Mouse (Mus musculus) testis, adult 2 months (tissue): Measurements from ENCODE around the gene Pomgnt2. TPM values are rescaled to one million over a fixed set of nuclear protein-coding genes. Genes with fewer than 3 reads are reported as not detected.

Source experiments
- H3K27ac ChIP-seq: fragments of 200-500 bp; 2 replicates; pipeline ENCODE4 v1.5.1; 2012; ENCODE audit warnings: low read depth, low read length; ENCODE audit not compliant: control insufficient read depth, insufficient read depth
- H3K27me3 ChIP-seq: fragments of 200-500 bp; 2 replicates; pipeline ENCODE4 v1.6.1; 2012; ENCODE audit warnings: mild to moderate bottlenecking, low read length, moderate library complexity; ENCODE audit not compliant: control insufficient read depth, insufficient read depth
- H3K36me3 ChIP-seq: fragments of 200-500 bp; 2 replicates; pipeline ENCODE4 v1.6.1; 2012; ENCODE audit warnings: mild to moderate bottlenecking, low read length; ENCODE audit not compliant: control insufficient read depth, insufficient read depth
- H3K4me1 ChIP-seq: fragments of 200-500 bp; 2 replicates; pipeline ENCODE4 v1.6.1; 2012; ENCODE audit warnings: low read length; ENCODE audit not compliant: control insufficient read depth, insufficient read depth
- H3K4me3 ChIP-seq: fragments of 200-500 bp; 2 replicates; pipeline ENCODE4 v1.5.1; 2012; ENCODE audit warnings: low read depth, mild to moderate bottlenecking, low read length, moderate library complexity, mixed read lengths; ENCODE audit not compliant: control insufficient read depth
- CTCF ChIP-seq: fragments of 200-500 bp; IDR thresholded peaks from 2 replicates; pipeline ENCODE4 v1.5.1; 2012; ENCODE audit warnings: low read depth, mild to moderate bottlenecking, inconsistent platforms, low read length, moderate library complexity; ENCODE audit not compliant: control insufficient read depth, insufficient read depth, insufficient replicate concordance
- POLR2A ChIP-seq: fragments of 200-500 bp; IDR thresholded peaks from 2 replicates; pipeline ENCODE4 v1.6.1; 2012; ENCODE audit warnings: low read depth, mild to moderate bottlenecking, inconsistent platforms, low read length, moderate library complexity; ENCODE audit not compliant: control insufficient read depth
- polyA plus RNA-seq: library from polyadenylated mRNA; depleted of rRNA; stranded (reverse); fragments of >200 nt; gene quantifications from 2 replicates; pipeline ENCODE4 v1.2.3, GENCODE M21; 2012

Pomgnt2 gene
- polyA plus RNA-seq, 1 experiment, result 8.7 TPM

DNA sequence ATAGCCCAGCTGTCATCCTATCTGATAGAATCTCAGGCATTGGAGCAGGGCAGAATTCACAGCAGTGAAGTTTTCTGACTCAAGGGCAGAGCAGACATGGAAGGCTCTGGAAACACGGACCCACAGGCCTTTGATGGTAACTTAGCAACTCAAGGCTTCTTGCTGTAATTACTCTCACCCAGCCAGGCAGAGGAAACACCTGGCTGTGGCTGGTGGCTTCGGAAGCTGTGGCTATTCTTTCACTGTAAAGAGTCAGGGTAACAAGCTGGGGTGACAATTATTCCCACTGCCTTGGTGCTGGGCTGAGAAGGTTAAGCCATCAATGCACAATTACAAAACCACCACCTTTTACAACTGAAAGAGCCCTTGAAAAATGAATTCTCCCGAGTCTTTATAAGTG, 3.9 kb downstream of the Pomgnt2 start:
- no peak for TF ChIP-seq POLR2A
- TF ChIP-seq CTCF, result no peak
- Histone ChIP-seq H3K4me3 (no peak overlapping the region), H3K27ac (no peak overlapping the region), H3K27me3 (no peaks in the 10 kb centered on the region), H3K36me3 (no peaks in the 10 kb centered on the region), H3K4me1 (peaks cover 6% of the 10 kb centered on the region)

DNA sequence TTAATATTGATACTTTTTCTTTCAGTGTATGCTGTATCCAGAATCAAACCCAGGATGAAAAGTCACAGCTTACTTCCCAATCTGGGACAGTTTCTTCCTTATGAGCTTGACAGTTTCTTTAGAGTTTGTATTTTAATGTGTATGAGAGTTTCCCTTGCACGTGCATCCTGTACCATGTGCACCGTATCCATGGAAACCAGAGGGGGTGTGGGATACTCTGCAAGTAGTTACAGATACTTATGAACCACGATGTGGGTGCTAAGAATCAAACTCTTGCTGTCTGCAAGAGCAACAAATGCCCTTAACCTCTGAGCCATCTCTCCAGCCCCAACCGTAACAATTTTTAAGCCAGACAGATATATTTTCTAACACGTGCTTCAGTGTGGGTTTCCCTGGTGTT, 5.9 kb downstream of the Pomgnt2 start:
- H3K27ac ChIP-seq, result no peak overlapping the region
- peaks cover 6% of the 10 kb centered on the region for H3K4me1 ChIP-seq
- H3K4me3 ChIP-seq, result no peak overlapping the region
- H3K27me3 ChIP-seq, result no peaks in the 10 kb centered on the region
- no peaks in the 10 kb centered on the region for H3K36me3 ChIP-seq
- no peak for TF ChIP-seq POLR2A
- no peak for TF ChIP-seq CTCF

DNA sequence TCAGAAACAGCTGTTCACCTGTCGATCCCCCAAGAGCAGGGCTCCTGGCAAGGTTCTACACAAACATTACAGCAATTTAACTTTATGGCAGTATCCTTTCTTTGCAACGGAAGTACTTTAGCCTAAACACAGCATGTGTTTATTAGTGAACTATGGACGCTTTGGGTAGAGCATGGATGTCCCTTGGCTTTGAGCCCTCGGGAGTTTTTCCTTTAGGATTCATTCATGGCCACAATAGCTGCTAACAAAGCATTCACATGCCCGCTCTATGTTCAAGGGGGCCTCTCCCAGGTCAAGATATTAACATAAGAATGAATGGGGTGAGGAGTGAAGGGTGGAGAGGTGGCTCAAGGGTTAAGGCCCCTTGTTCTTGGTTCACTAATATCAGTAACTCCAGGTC, 7.4 kb downstream of the Pomgnt2 start:
- Histone ChIP-seq H3K27me3 (no peaks in the 10 kb centered on the region), H3K27ac (no peak overlapping the region), H3K4me3 (no peak overlapping the region), H3K4me1 (no peaks in the 10 kb centered on the region), H3K36me3 (no peaks in the 10 kb centered on the region)
- no peak for TF ChIP-seq CTCF
- no peak for TF ChIP-seq POLR2A

DNA sequence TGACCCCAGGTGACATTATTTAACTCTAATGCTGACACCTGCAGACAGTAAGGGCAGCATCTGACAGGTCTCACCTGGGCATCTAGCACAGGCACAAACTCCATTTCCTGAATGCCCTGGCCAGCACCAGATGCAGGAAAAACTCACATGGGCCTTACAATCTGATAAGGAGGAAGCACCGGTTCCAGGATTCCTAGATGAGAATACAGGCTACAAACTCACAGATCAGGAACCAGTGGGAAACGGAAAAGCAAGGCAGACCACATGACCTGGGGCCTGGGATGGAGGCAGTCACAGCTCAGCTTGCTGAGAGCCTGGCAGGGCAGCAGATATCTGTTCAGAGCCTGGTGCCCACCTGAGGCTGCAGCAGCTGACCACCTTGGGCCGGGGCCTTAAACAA, 8.0 kb downstream of the Pomgnt2 start:
- H3K27me3 ChIP-seq, result no peaks in the 10 kb centered on the region
- no peaks in the 10 kb centered on the region for H3K4me1 ChIP-seq
- H3K4me3 ChIP-seq, result no peak overlapping the region
- TF ChIP-seq CTCF, result no peak
- no peak for TF ChIP-seq POLR2A
- no peak overlapping the region for H3K27ac ChIP-seq
- no peaks in the 10 kb centered on the region for H3K36me3 ChIP-seq

DNA sequence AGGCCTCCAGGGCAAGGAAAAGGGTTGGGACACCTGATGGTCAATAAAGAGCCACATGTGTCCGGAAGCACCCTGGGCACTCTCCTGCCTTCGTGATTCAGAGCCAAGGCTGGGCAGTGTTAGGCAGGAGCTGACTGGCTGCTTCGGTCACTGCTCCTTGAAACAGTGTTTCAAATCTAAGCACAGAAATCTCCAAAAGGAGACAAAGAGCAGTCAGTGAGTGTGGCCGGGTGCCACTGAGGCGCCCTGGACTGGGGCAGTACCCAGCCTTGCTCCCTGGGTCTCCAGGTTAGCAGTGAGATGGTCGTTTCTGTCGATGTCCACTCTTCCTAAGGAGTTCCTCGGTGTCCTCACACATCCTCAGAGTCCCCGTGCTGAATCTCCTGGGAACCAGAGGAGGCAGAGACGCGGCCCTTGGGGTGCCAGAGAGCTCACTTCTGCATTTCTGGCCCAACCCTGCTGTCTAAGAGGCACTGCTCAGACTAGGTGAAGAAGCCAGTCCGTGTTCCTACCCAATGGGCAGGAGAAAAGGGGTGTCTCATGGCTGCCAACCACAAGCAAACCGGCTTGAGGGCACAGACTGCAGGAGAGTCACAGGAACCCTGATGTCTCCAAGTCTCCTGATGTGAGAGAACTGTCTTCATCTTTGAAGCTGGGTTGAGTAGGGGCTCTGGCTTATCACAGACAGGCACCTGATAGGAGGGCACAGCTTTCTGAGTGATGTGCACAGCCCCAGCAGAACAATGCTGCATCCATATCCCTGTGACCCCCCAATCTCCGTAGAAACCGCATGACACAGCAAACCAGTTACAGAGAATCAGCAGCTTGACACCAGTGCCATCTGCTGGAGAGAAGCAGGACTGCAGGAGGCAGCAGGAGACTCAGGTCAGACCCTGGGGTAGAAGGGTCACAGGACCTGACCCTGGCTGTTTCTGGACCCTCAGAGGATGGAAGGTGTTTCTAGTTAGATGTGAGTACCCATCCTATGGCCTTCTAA, 12.1 kb downstream of the Pomgnt2 start:
- Histone ChIP-seq H3K27ac (peak overlapping the region; percentile 23; the same call in 1 of the 2 replicates), H3K36me3 (no peaks in the 10 kb centered on the region), H3K27me3 (no peaks in the 10 kb centered on the region), H3K4me1 (peaks cover 15% of the 10 kb centered on the region), H3K4me3 (no peak overlapping the region)
- TF ChIP-seq CTCF (peak; percentile 98), POLR2A (no peak)

DNA sequence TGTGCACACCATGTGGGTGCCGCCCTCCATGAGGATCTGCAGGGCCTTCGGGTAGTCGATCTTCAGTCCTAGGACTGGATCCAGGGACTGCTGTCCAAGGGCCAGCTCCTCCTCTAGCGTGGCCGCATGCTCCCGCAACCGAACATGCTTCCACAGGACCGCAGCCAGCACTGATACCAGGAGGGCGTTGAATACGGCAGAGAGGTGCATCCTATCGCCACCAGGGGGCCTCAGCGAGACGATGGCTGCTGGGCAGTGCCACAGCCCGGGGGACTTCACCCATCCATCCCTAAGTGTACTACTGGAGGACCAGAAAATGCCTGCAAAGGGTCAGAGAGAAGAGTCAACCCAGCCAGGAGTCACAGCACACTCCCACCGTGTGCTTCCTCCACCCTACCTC, 13.4 kb downstream of the Pomgnt2 start:
- H3K27me3 ChIP-seq, result no peaks in the 10 kb centered on the region
- no peaks in the 10 kb centered on the region for H3K36me3 ChIP-seq
- TF ChIP-seq CTCF (peak; percentile 95), POLR2A (no peak)
- H3K4me1 ChIP-seq, result peaks cover 15% of the 10 kb centered on the region
- no peak overlapping the region; the same call in 1 of the 2 replicates for H3K4me3 ChIP-seq
- no peak overlapping the region for H3K27ac ChIP-seq

DNA sequence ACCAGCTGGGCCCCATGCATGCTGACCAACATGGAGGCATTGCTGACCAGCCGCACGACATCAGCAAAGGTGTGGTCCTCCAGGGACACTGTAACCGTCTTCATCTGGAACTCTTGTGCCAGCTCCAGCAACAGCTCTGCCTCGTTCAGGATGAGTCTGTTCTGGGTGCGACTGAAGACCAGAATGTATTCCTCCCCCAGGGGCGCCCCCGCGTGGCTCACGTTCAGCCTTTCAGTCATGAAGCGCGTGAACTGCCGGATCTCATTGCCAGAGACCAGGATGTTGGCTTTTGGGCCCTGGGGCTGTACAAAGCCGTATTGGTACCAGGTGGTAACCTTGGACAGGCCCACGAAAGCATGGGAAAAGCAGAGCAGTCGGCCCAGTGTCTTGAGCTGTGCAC, 14.2 kb downstream of the Pomgnt2 start:
- Histone ChIP-seq H3K4me1 (peaks cover 15% of the 10 kb centered on the region), H3K27me3 (no peaks in the 10 kb centered on the region), H3K36me3 (no peaks in the 10 kb centered on the region), H3K4me3 (peak overlapping the region; percentile 35), H3K27ac (no peak overlapping the region)
- TF ChIP-seq CTCF (no peak), POLR2A (no peak)
